Comparison of ENCODE assay signal across 8 mouse cellular contexts in the genomic region with DNA sequence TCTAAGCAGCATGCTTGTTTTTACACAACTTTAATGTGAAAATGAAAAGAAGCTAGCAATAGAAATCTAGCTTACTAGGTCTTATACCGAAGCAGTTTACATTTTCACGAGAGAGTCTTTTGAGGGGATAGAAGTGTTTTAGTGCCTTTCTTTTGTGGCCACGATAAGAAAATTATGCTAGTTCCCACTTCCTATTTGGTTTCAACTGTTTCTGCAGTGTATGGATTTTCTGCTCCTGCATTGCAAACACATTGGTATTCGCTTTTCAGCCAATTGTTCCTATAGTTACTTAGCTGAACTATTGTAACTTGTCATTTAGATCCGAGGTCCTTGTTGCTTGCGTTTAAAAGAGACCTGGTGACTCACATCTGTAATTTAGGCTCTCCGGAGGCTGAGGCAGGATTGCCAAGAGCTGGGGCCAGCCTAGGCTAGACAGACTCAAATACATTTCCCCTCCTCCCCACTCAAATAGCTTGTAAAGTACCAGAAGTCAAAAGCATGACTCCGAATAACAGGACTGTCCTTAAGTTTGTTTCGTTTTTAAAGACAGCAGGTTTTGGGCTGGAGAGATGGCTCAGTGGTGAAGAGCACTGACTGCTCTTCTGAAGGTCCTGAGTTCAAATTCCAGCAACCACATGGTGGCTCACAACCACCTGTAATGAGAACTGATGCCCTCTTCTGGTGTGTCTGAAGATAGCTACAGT. TPM values are rescaled to one million over a fixed set of nuclear protein-coding genes. Genes with fewer than 3 reads are reported as not detected.
DNase-seq lines count a peak whose midpoint lies in the region; ATAC-seq lines count a peak whose summit lies in the region.

No protein-coding gene starts in this region.

- H3K4me1 ChIP-seq in lung, embryonic 16.5 days (replicated peaks; ENCODE audit: control insufficient read depth, insufficient read depth, low read length): peaks cover 18% of the 10 kb centered on the region
- peaks cover 36% of the 10 kb centered on the region for H3K4me1 ChIP-seq in embryonic facial prominence, embryonic 10.5 days
- peaks cover 23% of the 10 kb centered on the region for H3K4me1 ChIP-seq in intestine, embryonic 14.5 days (replicated peaks; ENCODE audit: control insufficient read depth, insufficient read depth, low read length)
- peaks cover 34% of the 10 kb centered on the region for H3K4me1 ChIP-seq in neural tube, embryonic 13.5 days (replicated peaks)

- H3K27ac ChIP-seq in lung, embryonic 16.5 days (ENCODE audit: low read length): peak overlapping the region; percentile 100
- peak overlapping the region; percentile 99 for H3K27ac ChIP-seq in embryonic facial prominence, embryonic 10.5 days (replicated peaks)
- peak overlapping the region; percentile 100 for H3K27ac ChIP-seq in intestine, embryonic 14.5 days (ENCODE audit: low read depth)
- peak overlapping the region; percentile 100 for H3K27ac ChIP-seq in neural tube, embryonic 13.5 days (replicated peaks)

- WGBS in lung, embryonic 16.5 days: 22% methylated on average over 9 of the region's 9 CpGs
- WGBS in embryonic facial prominence, embryonic 10.5 days: 41% methylated on average over 9 of the region's 9 CpGs
- 28% methylated on average over 9 of the region's 9 CpGs for WGBS in intestine, embryonic 14.5 days
- WGBS in neural tube, embryonic 13.5 days: 29% methylated on average over 9 of the region's 9 CpGs

- DNase-seq in lung, postnatal 10 days: no peak
- DNase-seq in embryonic facial prominence, embryonic 10.5 days (ENCODE audit: low spot score): no peak
- peak; percentile 53 for DNase-seq in intestine, embryonic 14.5 days (ENCODE audit: low spot score)
- no peak for DNase-seq in layer of hippocampus, postnatal 25 days (ENCODE audit: extremely low spot score in 1 of 2, low spot score in 1 of 2)
- DNase-seq in urinary bladder, adult 18-20 months (ENCODE audit: low spot score in 2 of 2): no peak
- DNase-seq in layer of hippocampus, adult 9-11 months: no peak

- H3K27me3 ChIP-seq in lung, embryonic 16.5 days (ENCODE audit: control insufficient read depth, insufficient read depth, low read depth, low read length): no peaks in the 10 kb centered on the region
- H3K27me3 ChIP-seq in embryonic facial prominence, embryonic 10.5 days (replicated peaks; ENCODE audit: low read depth, poor library complexity, severe bottlenecking): no peaks in the 10 kb centered on the region
- no peaks in the 10 kb centered on the region for H3K27me3 ChIP-seq in intestine, embryonic 14.5 days (replicated peaks; ENCODE audit: control insufficient read depth, insufficient read depth, low read length)
- H3K27me3 ChIP-seq in neural tube, embryonic 13.5 days: no peaks in the 10 kb centered on the region

- peak overlapping the region; percentile 71 for H3K4me2 ChIP-seq in lung, embryonic 16.5 days (ENCODE audit: low read depth, low read length)
- H3K4me2 ChIP-seq in intestine, embryonic 14.5 days (ENCODE audit: low read length): peak overlapping the region; percentile 81
- peak overlapping the region; percentile 68 for H3K4me2 ChIP-seq in neural tube, embryonic 13.5 days

- H3K36me3 ChIP-seq in lung, embryonic 16.5 days (ENCODE audit: control insufficient read depth, insufficient read depth, low read length): no peaks in the 10 kb centered on the region
- peaks cover 2% of the 10 kb centered on the region; the same call in 1 of the 2 replicates for H3K36me3 ChIP-seq in embryonic facial prominence, embryonic 10.5 days (replicated peaks)
- H3K36me3 ChIP-seq in intestine, embryonic 14.5 days (ENCODE audit: control insufficient read depth, insufficient read depth, low read length): no peaks in the 10 kb centered on the region
- no peaks in the 10 kb centered on the region for H3K36me3 ChIP-seq in neural tube, embryonic 13.5 days

- ATAC-seq in lung, embryonic 16.5 days (ENCODE audit: low read depth): no peak
- ATAC-seq in intestine, embryonic 14.5 days (replicated peaks; ENCODE audit: low FRiP score, low TSS enrichment, low read depth): no peak
- no peak for ATAC-seq in neural tube, embryonic 13.5 days (ENCODE audit: low read depth)

- H3K9ac ChIP-seq in lung, embryonic 16.5 days (ENCODE audit: low read length): peak overlapping the region; percentile 59
- peak overlapping the region; percentile 49 for H3K9ac ChIP-seq in intestine, embryonic 14.5 days (ENCODE audit: low read length)
- peak overlapping the region; percentile 65 for H3K9ac ChIP-seq in neural tube, embryonic 13.5 days

- no peaks in the 10 kb centered on the region for H3K9me3 ChIP-seq in lung, embryonic 16.5 days (ENCODE audit: control insufficient read depth, low read length)
- no peaks in the 10 kb centered on the region for H3K9me3 ChIP-seq in embryonic facial prominence, embryonic 10.5 days
- H3K9me3 ChIP-seq in intestine, embryonic 14.5 days (ENCODE audit: control insufficient read depth, low read length): no peaks in the 10 kb centered on the region
- H3K9me3 ChIP-seq in neural tube, embryonic 13.5 days: no peaks in the 10 kb centered on the region

- H3K4me3 ChIP-seq in lung, embryonic 16.5 days (ENCODE audit: low read length): peak overlapping the region; percentile 59
- H3K4me3 ChIP-seq in embryonic facial prominence, embryonic 10.5 days: peak overlapping the region; percentile 74
- H3K4me3 ChIP-seq in intestine, embryonic 14.5 days (ENCODE audit: low read depth, low read length): peak overlapping the region; percentile 80
- H3K4me3 ChIP-seq in neural tube, embryonic 13.5 days: peak overlapping the region; percentile 61

RNA-seq across cellular contexts. Expression of a gene that starts 0.6 kb away (rescaled TPM):
- 0.93 and 1.1 TPM in 2 replicates for polyA plus RNA-seq in lung, embryonic 16.5 days (2015; fragmentation: Nextera tagmentation; extraction: Ambion mirVana)
- 0.47 and 0.64 TPM in 2 replicates for polyA plus RNA-seq in embryonic facial prominence, embryonic 10.5 days (2016; fragmentation: Nextera tagmentation; extraction: Ambion mirVana)
- polyA plus RNA-seq in intestine, embryonic 14.5 days (2014; fragmentation: Nextera tagmentation; extraction: Ambion mirVana): 1.3 and 2.2 TPM in 2 replicates
- 0.40 and 0.56 TPM in 2 replicates for polyA plus RNA-seq in neural tube, embryonic 13.5 days (2015; fragmentation: Nextera tagmentation; extraction: Ambion mirVana)
- 10 to 100 TPM; 11.6 to 12.4 TPM for total RNA-seq in layer of hippocampus, postnatal 25 days (2021)

RNA-seq across cellular contexts. Expression of a gene that starts 3.2 kb away (rescaled TPM):
- polyA plus RNA-seq in lung, embryonic 16.5 days (2015; fragmentation: Nextera tagmentation; extraction: Ambion mirVana): 121 and 141 TPM in 2 replicates
- polyA plus RNA-seq in embryonic facial prominence, embryonic 10.5 days (2016; fragmentation: Nextera tagmentation; extraction: Ambion mirVana): 86.6 and 91.3 TPM in 2 replicates
- polyA plus RNA-seq in intestine, embryonic 14.5 days (2014; fragmentation: Nextera tagmentation; extraction: Ambion mirVana): 152 and 182 TPM in 2 replicates
- 108 and 135 TPM in 2 replicates for polyA plus RNA-seq in neural tube, embryonic 13.5 days (2015; fragmentation: Nextera tagmentation; extraction: Ambion mirVana)
- 10 to 100 TPM; 80.0 to 81.9 TPM for total RNA-seq in layer of hippocampus, postnatal 25 days (2021)

RNA-seq across cellular contexts. Expression of a gene that starts 22.6 kb away (rescaled TPM):
- polyA plus RNA-seq in lung, embryonic 16.5 days (2015; fragmentation: Nextera tagmentation; extraction: Ambion mirVana): 0.87 and 1.7 TPM in 2 replicates
- polyA plus RNA-seq in embryonic facial prominence, embryonic 10.5 days (2016; fragmentation: Nextera tagmentation; extraction: Ambion mirVana): 1.3 and 2.1 TPM in 2 replicates
- polyA plus RNA-seq in intestine, embryonic 14.5 days (2014; fragmentation: Nextera tagmentation; extraction: Ambion mirVana): 1.1 and 1.7 TPM in 2 replicates
- polyA plus RNA-seq in neural tube, embryonic 13.5 days (2015; fragmentation: Nextera tagmentation; extraction: Ambion mirVana): 1.1 and 1.3 TPM in 2 replicates
- 1 to 10 TPM; 2.0 to 3.0 TPM for total RNA-seq in layer of hippocampus, postnatal 25 days (2021)

RNA-seq across cellular contexts. Expression of a gene that starts 23.2 kb away (rescaled TPM):
- polyA plus RNA-seq in lung, embryonic 16.5 days (2015; fragmentation: Nextera tagmentation; extraction: Ambion mirVana): 91.1 and 107 TPM in 2 replicates
- polyA plus RNA-seq in embryonic facial prominence, embryonic 10.5 days (2016; fragmentation: Nextera tagmentation; extraction: Ambion mirVana): 163 and 165 TPM in 2 replicates
- polyA plus RNA-seq in intestine, embryonic 14.5 days (2014; fragmentation: Nextera tagmentation; extraction: Ambion mirVana): 113 TPM in 2 replicates
- 79.6 and 85.0 TPM in 2 replicates for polyA plus RNA-seq in neural tube, embryonic 13.5 days (2015; fragmentation: Nextera tagmentation; extraction: Ambion mirVana)
- total RNA-seq in layer of hippocampus, postnatal 25 days (2021): 100 to 1,000 TPM; 138 to 141 TPM

RNA-seq across cellular contexts. Expression of a gene that starts 23.3 kb away (rescaled TPM):
- polyA plus RNA-seq in lung, embryonic 16.5 days (2015; fragmentation: Nextera tagmentation; extraction: Ambion mirVana): 0.13 and 0.21 TPM in 2 replicates
- 0.11 TPM in 2 replicates for polyA plus RNA-seq in embryonic facial prominence, embryonic 10.5 days (2016; fragmentation: Nextera tagmentation; extraction: Ambion mirVana)
- 62.1 and 63.7 TPM in 2 replicates for polyA plus RNA-seq in intestine, embryonic 14.5 days (2014; fragmentation: Nextera tagmentation; extraction: Ambion mirVana)
- polyA plus RNA-seq in neural tube, embryonic 13.5 days (2015; fragmentation: Nextera tagmentation; extraction: Ambion mirVana): 0.15 and 0.28 TPM in 2 replicates
- under 1 TPM; 0.56 to 0.79 TPM for total RNA-seq in layer of hippocampus, postnatal 25 days (2021)
